Mouse (Mus musculus): Measurements from ENCODE around the gene Sec61b. TPM values are rescaled to one million over a fixed set of nuclear protein-coding genes. Genes with fewer than 3 reads are reported as not detected.

The Sec61b gene
- polyA plus RNA-seq, 1 experiment, result 297 TPM

- Histone ChIP-seq H3K4me1 (ENCODE audit: control insufficient read depth, insufficient read depth, low read length) (peaks cover 6% of the 10 kb centered on the region; the same call in 1 of the 2 replicates), H3K27ac (ENCODE audit: insufficient read depth, low read length) (peak overlapping the region; percentile 45), H3K4me3 (ENCODE audit: insufficient read depth, low read length) (peak overlapping the region; percentile 66)
- TF ChIP-seq CTCF (IDR thresholded peaks at IDR 0.05; ENCODE audit: borderline replicate concordance, insufficient read depth, low read length), result no peak
- peak; percentile 95 for TF ChIP-seq POLR2A (IDR thresholded peaks at IDR 0.05; ENCODE audit: low read depth, low read length)
Observed at GRCm38 (mm10) chr4:47474730-47475643, 529 bp downstream of the Sec61b start.

DNA sequence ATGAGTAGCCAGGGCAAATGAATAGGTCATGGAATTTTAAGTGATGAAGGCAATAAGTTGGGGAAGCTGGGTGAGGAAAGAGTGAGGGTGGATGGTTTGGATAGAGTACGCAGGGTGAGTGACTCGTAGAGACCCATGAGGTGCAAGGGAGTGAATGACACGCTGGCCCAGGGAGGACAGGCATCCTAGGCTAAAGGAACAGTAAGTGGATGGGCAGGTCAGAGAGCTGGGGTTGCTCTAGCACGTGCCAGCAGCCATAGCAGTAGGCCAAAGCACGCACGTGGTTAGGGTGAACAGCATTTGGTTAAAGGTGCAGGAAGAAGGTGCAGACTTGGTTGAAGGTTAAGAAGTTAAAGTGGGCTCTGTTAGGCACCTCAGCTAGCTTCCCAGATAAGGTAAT lies 3.1 kb downstream of the Sec61b start:
- Histone ChIP-seq H3K27ac (ENCODE audit: insufficient read depth, low read length) (no peak overlapping the region), H3K4me3 (ENCODE audit: insufficient read depth, low read length) (no peak overlapping the region), H3K4me1 (ENCODE audit: control insufficient read depth, insufficient read depth, low read length) (peaks cover 6% of the 10 kb centered on the region; the same call in 1 of the 2 replicates)
- TF ChIP-seq CTCF (IDR thresholded peaks at IDR 0.05; ENCODE audit: borderline replicate concordance, insufficient read depth, low read length) (no peak), POLR2A (IDR thresholded peaks at IDR 0.05; ENCODE audit: low read depth, low read length) (no peak)

DNA sequence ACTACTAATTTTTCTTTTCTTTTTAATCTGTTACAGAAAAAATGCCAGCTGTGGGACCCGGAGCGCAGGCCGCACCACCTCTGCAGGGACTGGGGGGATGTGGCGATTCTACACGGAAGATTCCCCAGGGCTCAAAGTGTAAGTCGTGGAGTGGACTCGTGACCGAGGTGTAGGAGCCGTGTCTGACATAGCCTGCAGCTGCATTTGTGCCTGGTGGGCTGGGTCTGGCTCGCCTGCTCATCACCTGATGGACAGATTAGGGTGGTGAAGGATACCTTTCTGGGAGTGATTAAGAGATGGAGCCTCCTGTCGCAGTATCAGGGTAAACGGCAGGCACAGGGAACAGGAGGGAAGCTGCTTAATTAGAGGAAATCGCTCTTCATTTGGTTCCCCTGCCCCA lies 5.6 kb downstream of the Sec61b start:
- Histone ChIP-seq H3K27ac (ENCODE audit: insufficient read depth, low read length) (no peak overlapping the region), H3K4me1 (ENCODE audit: control insufficient read depth, insufficient read depth, low read length) (peaks cover 6% of the 10 kb centered on the region; the same call in 1 of the 2 replicates), H3K4me3 (ENCODE audit: insufficient read depth, low read length) (no peak overlapping the region)
- TF ChIP-seq POLR2A (IDR thresholded peaks at IDR 0.05; ENCODE audit: low read depth, low read length) (no peak), CTCF (IDR thresholded peaks at IDR 0.05; ENCODE audit: borderline replicate concordance, insufficient read depth, low read length) (no peak)

DNA sequence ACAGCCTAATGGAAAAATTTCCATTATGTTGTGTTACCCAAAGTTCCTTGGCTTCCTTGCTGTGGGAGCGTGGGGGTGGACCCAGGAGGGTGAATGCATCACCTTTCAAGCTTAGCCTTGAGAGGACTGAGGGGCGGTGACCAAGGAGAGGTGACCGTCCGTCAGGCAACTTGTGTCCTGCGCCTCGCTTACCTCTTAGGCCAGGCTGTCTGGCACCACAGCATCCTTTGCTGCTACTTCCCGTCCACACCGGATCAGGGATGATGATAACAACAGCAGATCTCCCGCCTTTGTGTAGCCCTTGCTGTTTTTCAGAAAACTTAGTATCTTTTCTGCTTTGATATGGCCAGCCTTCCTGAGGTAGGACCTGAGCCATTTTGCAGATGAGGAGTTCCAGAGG lies 6.1 kb downstream of the Sec61b start:
- TF ChIP-seq POLR2A (IDR thresholded peaks at IDR 0.05; ENCODE audit: low read depth, low read length) (no peak), CTCF (IDR thresholded peaks at IDR 0.05; ENCODE audit: borderline replicate concordance, insufficient read depth, low read length) (no peak)
- H3K4me3 ChIP-seq (ENCODE audit: insufficient read depth, low read length), result no peak overlapping the region
- H3K27ac ChIP-seq (ENCODE audit: insufficient read depth, low read length), result no peak overlapping the region
- peaks cover 6% of the 10 kb centered on the region; the same call in 1 of the 2 replicates for H3K4me1 ChIP-seq (ENCODE audit: control insufficient read depth, insufficient read depth, low read length)

DNA sequence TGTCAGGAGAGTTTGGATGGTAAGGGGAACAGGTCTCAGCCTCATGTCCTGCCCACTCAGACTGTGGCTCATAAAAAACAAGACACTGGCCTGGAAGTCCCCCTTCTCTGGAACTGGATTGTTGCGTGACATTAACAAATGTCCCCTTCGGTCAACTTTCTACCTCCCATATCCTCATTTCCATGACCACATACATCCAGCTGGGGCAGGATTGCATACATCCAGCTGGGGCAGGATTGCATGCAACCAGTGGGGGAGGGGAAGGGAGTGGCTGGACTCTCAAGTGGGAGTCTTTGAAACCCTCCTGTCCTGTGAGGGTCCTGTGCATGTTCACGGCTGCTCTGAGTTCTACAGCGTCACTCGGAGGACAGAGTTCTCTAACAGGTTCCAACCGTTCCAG lies 16.8 kb downstream of the Sec61b start:
- H3K27ac ChIP-seq (ENCODE audit: insufficient read depth, low read length), result no peak overlapping the region
- H3K4me3 ChIP-seq (ENCODE audit: insufficient read depth, low read length), result no peak overlapping the region
- H3K4me1 ChIP-seq (ENCODE audit: control insufficient read depth, insufficient read depth, low read length), result no peaks in the 10 kb centered on the region
- TF ChIP-seq CTCF (IDR thresholded peaks at IDR 0.05; ENCODE audit: borderline replicate concordance, insufficient read depth, low read length) (no peak), POLR2A (IDR thresholded peaks at IDR 0.05; ENCODE audit: low read depth, low read length) (no peak)

GRCm38 (mm10) chr4:47492311-47493086 lies 18.0 kb downstream of the Sec61b start:
- H3K4me1 ChIP-seq (ENCODE audit: control insufficient read depth, insufficient read depth, low read length), result no peaks in the 10 kb centered on the region
- H3K27ac ChIP-seq (ENCODE audit: insufficient read depth, low read length), result no peak overlapping the region
- TF ChIP-seq POLR2A (IDR thresholded peaks at IDR 0.05; ENCODE audit: low read depth, low read length) (no peak), CTCF (IDR thresholded peaks at IDR 0.05; ENCODE audit: borderline replicate concordance, insufficient read depth, low read length) (no peak)
- no peak overlapping the region for H3K4me3 ChIP-seq (ENCODE audit: insufficient read depth, low read length)

GRCm38 (mm10) chr4:47493456-47493855 lies 19.0 kb downstream of the Sec61b start:
- Histone ChIP-seq H3K4me1 (ENCODE audit: control insufficient read depth, insufficient read depth, low read length) (no peaks in the 10 kb centered on the region; the same call in 1 of the 2 replicates), H3K4me3 (ENCODE audit: insufficient read depth, low read length) (no peak overlapping the region), H3K27ac (ENCODE audit: insufficient read depth, low read length) (no peak overlapping the region)
- no peak for TF ChIP-seq POLR2A (IDR thresholded peaks at IDR 0.05; ENCODE audit: low read depth, low read length)
- no peak for TF ChIP-seq CTCF (IDR thresholded peaks at IDR 0.05; ENCODE audit: borderline replicate concordance, insufficient read depth, low read length)

- Histone ChIP-seq H3K4me1 (ENCODE audit: control insufficient read depth, insufficient read depth, low read length) (no peaks in the 10 kb centered on the region; the same call in 1 of the 2 replicates), H3K4me3 (ENCODE audit: insufficient read depth, low read length) (no peak overlapping the region), H3K27ac (ENCODE audit: insufficient read depth, low read length) (no peak overlapping the region)
- TF ChIP-seq CTCF (IDR thresholded peaks at IDR 0.05; ENCODE audit: borderline replicate concordance, insufficient read depth, low read length) (no peak), POLR2A (IDR thresholded peaks at IDR 0.05; ENCODE audit: low read depth, low read length) (no peak)
Observed at GRCm38 (mm10) chr4:47494137-47494536, 19.7 kb downstream of the Sec61b start.

GRCm38 (mm10) chr4:47494686-47495085 lies 20.2 kb downstream of the Sec61b start:
- Histone ChIP-seq H3K4me3 (ENCODE audit: insufficient read depth, low read length) (no peak overlapping the region), H3K4me1 (ENCODE audit: control insufficient read depth, insufficient read depth, low read length) (no peaks in the 10 kb centered on the region; the same call in 1 of the 2 replicates), H3K27ac (ENCODE audit: insufficient read depth, low read length) (no peak overlapping the region)
- no peak for TF ChIP-seq POLR2A (IDR thresholded peaks at IDR 0.05; ENCODE audit: low read depth, low read length)
- TF ChIP-seq CTCF (IDR thresholded peaks at IDR 0.05; ENCODE audit: borderline replicate concordance, insufficient read depth, low read length), result no peak
